Mouse (Mus musculus): ENCODE data around the gene Tasp1.
A peak's percentile ranks its signal among the peaks of the same experiment; 100 is the strongest.

Tasp1 gene

GRCm38 (mm10) chr2:140077476-140077875 is 10.9 kb upstream of the Tasp1 start:
- no peak for DNase-seq (ENCODE audit: low read depth, low spot score)
- no peaks in the 10 kb centered on the region for H3K36me3 ChIP-seq (ENCODE audit: control insufficient read depth, insufficient read depth, low read length, poor library complexity, severe bottlenecking)
- H3K27me3 ChIP-seq (ENCODE audit: control insufficient read depth, insufficient read depth, low read length, poor library complexity, severe bottlenecking) = no peaks in the 10 kb centered on the region

DNA sequence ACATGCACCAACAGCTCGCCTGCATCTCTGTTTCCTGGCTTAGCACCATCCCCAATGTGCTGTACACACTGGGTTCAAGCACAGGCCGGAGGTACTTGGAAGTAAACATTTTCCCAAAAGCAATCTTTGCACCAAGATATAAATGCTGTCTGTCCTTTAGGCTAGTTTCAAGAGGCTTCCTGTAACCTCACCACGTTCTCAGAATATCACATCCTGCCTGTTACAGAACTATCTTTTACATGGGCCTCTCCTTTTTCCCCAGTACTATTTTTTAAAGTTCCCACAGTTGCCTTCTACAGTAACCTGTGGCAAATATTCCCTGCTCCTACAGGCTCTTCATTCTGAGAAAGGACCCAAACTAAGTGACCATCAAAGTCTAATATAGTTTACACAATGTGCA is 8.5 kb upstream of the Tasp1 start:
- H3K36me3 ChIP-seq (ENCODE audit: control insufficient read depth, insufficient read depth, low read length, poor library complexity, severe bottlenecking) = no peaks in the 10 kb centered on the region
- no peaks in the 10 kb centered on the region for H3K27me3 ChIP-seq (ENCODE audit: control insufficient read depth, insufficient read depth, low read length, poor library complexity, severe bottlenecking)
- no peak for DNase-seq (ENCODE audit: low read depth, low spot score)

DNA sequence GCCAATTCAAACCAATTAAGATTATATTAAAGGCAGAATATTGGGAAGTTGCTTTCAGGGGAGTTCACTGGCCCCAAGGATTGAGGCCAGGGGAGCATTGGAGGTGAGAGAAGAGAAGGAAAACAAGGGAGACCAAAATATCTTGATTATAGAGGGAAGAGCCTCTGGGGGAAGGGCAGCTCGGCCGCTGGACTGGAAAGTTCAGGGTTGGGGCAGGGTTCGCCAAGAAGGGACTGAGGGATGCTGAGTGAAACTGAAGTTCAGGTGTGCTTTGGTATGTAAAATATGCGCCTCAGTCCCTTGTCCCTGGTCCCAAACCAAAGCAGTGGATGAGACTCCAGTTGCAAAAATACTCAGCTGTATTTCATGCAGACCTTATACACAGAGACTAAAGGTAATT is 911 bp upstream of the Tasp1 start:
- DNase-seq (ENCODE audit: low read depth, low spot score) = no peak
- Histone ChIP-seq H3K27me3 (ENCODE audit: control insufficient read depth, insufficient read depth, low read length, poor library complexity, severe bottlenecking) (no peaks in the 10 kb centered on the region), H3K36me3 (ENCODE audit: control insufficient read depth, insufficient read depth, low read length, poor library complexity, severe bottlenecking) (no peaks in the 10 kb centered on the region)

- DNase-seq (ENCODE audit: low read depth, low spot score) = peak; percentile 49
- Histone ChIP-seq H3K27me3 (ENCODE audit: control insufficient read depth, insufficient read depth, low read length, poor library complexity, severe bottlenecking) (no peaks in the 10 kb centered on the region), H3K36me3 (ENCODE audit: control insufficient read depth, insufficient read depth, low read length, poor library complexity, severe bottlenecking) (no peaks in the 10 kb centered on the region)
These were observed 929 bp downstream of the Tasp1 start for GRCm38 (mm10) chr2:140065676-140066075.

GRCm38 (mm10) chr2:140061481-140061880 is 5.1 kb downstream of the Tasp1 start:
- Histone ChIP-seq H3K27me3 (ENCODE audit: control insufficient read depth, insufficient read depth, low read length, poor library complexity, severe bottlenecking) (no peaks in the 10 kb centered on the region), H3K36me3 (ENCODE audit: control insufficient read depth, insufficient read depth, low read length, poor library complexity, severe bottlenecking) (0 out of 2 replicates have a peak, but pooled peaks cover 2% of the 10 kb centered on the region)
- no peak for DNase-seq (ENCODE audit: low read depth, low spot score)

- H3K27me3 ChIP-seq (ENCODE audit: control insufficient read depth, insufficient read depth, low read length, poor library complexity, severe bottlenecking) = no peaks in the 10 kb centered on the region
- 0 out of 2 replicates have a peak, but pooled peaks cover 4% of the 10 kb centered on the region for H3K36me3 ChIP-seq (ENCODE audit: control insufficient read depth, insufficient read depth, low read length, poor library complexity, severe bottlenecking)
- no peak for DNase-seq (ENCODE audit: low read depth, low spot score)
These were observed 6.3 kb downstream of the Tasp1 start for GRCm38 (mm10) chr2:140060092-140060867.

DNA sequence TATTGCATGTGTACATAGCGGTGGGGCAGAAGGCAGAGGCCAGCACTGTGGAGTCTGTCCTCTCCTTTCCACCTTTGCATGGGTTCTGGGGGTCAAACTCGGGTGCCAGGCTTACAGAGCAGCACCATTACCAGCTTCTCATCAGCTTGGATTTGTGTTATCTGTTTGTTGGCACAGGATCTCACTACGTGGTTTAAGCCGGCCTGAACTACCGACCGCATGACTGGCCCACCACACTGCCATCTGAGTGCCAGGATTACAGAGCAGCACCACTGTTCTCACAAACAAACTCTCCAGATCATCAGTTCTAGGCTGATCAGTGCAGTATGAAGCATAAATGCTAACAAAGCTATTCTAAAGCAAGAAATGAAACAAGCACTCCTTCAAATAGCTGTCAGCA is 8.5 kb downstream of the Tasp1 start:
- DNase-seq (ENCODE audit: low read depth, low spot score) = no peak
- Histone ChIP-seq H3K36me3 (ENCODE audit: control insufficient read depth, insufficient read depth, low read length, poor library complexity, severe bottlenecking) (peaks cover 6% of the 10 kb centered on the region; the same call in 1 of the 2 replicates), H3K27me3 (ENCODE audit: control insufficient read depth, insufficient read depth, low read length, poor library complexity, severe bottlenecking) (no peaks in the 10 kb centered on the region)

DNA sequence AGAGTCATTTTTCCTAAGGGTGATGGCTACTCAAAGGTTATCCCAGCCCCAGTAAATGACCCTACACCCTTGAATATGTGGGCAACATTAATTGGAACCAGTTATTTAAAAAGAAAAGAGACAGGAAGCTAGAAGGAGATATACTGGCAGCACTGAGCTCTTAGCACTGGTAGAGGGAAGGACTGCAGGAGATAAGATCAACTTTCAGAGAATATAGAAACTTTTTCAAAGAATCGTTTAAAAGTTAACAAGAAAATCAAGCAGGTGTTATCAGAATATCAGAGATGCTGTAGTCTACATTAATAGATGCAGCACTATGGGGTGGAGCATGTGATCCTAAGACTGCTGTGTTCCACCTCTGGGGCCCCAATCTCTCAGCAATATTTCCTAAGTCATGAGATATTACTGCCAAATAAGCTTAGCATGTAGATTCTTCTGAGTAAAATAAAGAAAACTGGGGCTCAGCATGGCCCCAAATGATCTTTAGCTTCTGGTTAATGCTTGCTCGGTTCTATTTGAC is 14.9 kb downstream of the Tasp1 start:
- peaks cover 6% of the 10 kb centered on the region for H3K36me3 ChIP-seq (ENCODE audit: control insufficient read depth, insufficient read depth, low read length, poor library complexity, severe bottlenecking)
- no peak for DNase-seq (ENCODE audit: low read depth, low spot score)
- no peaks in the 10 kb centered on the region for H3K27me3 ChIP-seq (ENCODE audit: control insufficient read depth, insufficient read depth, low read length, poor library complexity, severe bottlenecking)

GRCm38 (mm10) chr2:140042522-140043131 is 24.0 kb downstream of the Tasp1 start:
- no peaks in the 10 kb centered on the region for H3K27me3 ChIP-seq (ENCODE audit: control insufficient read depth, insufficient read depth, low read length, poor library complexity, severe bottlenecking)
- no peak for DNase-seq (ENCODE audit: low read depth, low spot score)

DNA sequence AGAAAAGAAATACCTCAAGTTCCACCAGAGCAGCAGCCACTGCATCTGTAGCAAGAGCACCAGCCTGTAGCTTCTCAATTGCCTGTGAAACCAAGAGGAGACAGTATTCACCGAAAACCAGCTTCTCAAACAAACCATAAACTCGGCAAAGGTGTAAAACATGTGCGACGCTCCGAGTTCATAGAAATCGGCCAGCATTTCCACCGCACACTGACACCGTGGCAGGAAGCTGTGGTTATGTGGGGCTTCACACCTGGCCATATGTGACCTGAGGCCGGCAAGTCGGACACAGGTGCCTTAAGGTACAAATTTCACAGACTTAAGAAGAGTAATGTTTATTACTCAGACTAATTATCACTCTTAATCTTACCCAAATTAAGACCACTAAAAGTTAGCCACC is 24.5 kb downstream of the Tasp1 start:
- no peaks in the 10 kb centered on the region for H3K36me3 ChIP-seq (ENCODE audit: control insufficient read depth, insufficient read depth, low read length, poor library complexity, severe bottlenecking)
- H3K27me3 ChIP-seq (ENCODE audit: control insufficient read depth, insufficient read depth, low read length, poor library complexity, severe bottlenecking) = no peaks in the 10 kb centered on the region
- no peak for DNase-seq (ENCODE audit: low read depth, low spot score)

More at GRCm38 (mm10) chr2:140042522-140043131, 24.0 kb downstream of the Tasp1 start:
- H3K36me3 ChIP-seq (ENCODE audit: control insufficient read depth, insufficient read depth, low read length, poor library complexity, severe bottlenecking) = no peaks in the 10 kb centered on the region; the same call in 1 of the 2 replicates

DNA sequence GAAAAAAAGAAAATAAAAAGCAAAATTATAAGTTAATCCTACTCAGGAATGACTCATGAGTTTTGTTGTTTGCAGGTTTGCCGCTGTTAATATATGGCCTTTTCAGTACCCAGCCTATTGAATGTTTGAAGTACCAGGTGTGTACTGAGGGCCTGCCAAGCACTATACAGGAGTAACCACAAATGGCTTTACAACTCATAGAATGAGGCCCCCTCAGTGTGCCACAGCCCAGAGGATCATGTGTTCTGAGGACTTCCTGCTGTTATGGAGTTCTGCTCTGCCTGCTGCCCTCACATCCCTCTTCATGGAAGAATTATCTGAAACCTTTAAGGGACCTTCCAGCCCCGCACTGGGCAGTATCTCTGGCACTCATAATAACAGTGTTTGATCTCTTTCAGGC is 29.1 kb downstream of the Tasp1 start:
- no peaks in the 10 kb centered on the region for H3K27me3 ChIP-seq (ENCODE audit: control insufficient read depth, insufficient read depth, low read length, poor library complexity, severe bottlenecking)
- DNase-seq (ENCODE audit: low read depth, low spot score) = no peak

DNA sequence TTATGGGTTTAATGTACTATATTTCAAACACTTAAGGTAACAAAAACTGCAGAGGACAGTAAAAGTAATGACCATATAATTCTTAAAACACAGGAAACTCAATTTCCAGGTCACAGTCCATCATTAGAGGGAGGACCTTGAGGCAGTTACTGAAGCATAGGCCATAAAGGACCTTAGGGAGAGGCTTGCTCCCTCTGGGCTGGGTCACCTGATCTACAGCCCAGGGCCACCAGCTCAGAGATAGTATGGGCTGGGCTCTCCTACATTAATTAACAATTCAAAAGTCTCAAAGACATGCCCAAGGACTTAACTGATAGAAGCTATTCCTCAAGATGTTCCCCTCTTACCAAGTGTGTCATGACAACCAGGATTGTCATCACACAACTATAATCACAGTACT is 29.8 kb downstream of the Tasp1 start:
- Histone ChIP-seq H3K36me3 (ENCODE audit: control insufficient read depth, insufficient read depth, low read length, poor library complexity, severe bottlenecking) (no peaks in the 10 kb centered on the region), H3K27me3 (ENCODE audit: control insufficient read depth, insufficient read depth, low read length, poor library complexity, severe bottlenecking) (no peaks in the 10 kb centered on the region)
- no peak for DNase-seq (ENCODE audit: low read depth, low spot score)

More for the DNA sequence above, 29.1 kb downstream of the Tasp1 start:
- no peaks in the 10 kb centered on the region for H3K36me3 ChIP-seq (ENCODE audit: control insufficient read depth, insufficient read depth, low read length, poor library complexity, severe bottlenecking)

- no peak for DNase-seq (ENCODE audit: low read depth, low spot score)
- H3K27me3 ChIP-seq (ENCODE audit: control insufficient read depth, insufficient read depth, low read length, poor library complexity, severe bottlenecking) = no peaks in the 10 kb centered on the region
- no peaks in the 10 kb centered on the region for H3K36me3 ChIP-seq (ENCODE audit: control insufficient read depth, insufficient read depth, low read length, poor library complexity, severe bottlenecking)
These were observed 41.7 kb downstream of the Tasp1 start for GRCm38 (mm10) chr2:140024937-140025336.

GRCm38 (mm10) chr2:140007406-140007805 is 59.2 kb downstream of the Tasp1 start:
- H3K36me3 ChIP-seq (ENCODE audit: control insufficient read depth, insufficient read depth, low read length, poor library complexity, severe bottlenecking) = no peaks in the 10 kb centered on the region
- no peaks in the 10 kb centered on the region for H3K27me3 ChIP-seq (ENCODE audit: control insufficient read depth, insufficient read depth, low read length, poor library complexity, severe bottlenecking)
- DNase-seq (ENCODE audit: low read depth, low spot score) = no peak

- Histone ChIP-seq H3K27me3 (ENCODE audit: control insufficient read depth, insufficient read depth, low read length, poor library complexity, severe bottlenecking) (no peaks in the 10 kb centered on the region), H3K36me3 (ENCODE audit: control insufficient read depth, insufficient read depth, low read length, poor library complexity, severe bottlenecking) (no peaks in the 10 kb centered on the region)
- no peak for DNase-seq (ENCODE audit: low read depth, low spot score)
These were observed 68.4 kb downstream of the Tasp1 start for GRCm38 (mm10) chr2:139998170-139998569.
